Mouse (Mus musculus): Measurements from ENCODE around the gene Tubg2.
"Not testable (repeated sequence)": the region's sequence is repeated elsewhere in the genome, so short reads cannot be mapped to it uniquely, and the experiment has no call there.

Gene Tubg2

GRCm38 (mm10) chr11:101155728-101156371, at the start of gene Tubg2:
TSS of gene Tubg2 (plus strand) at chr11:101155907.
- in situ Hi-C loops (cut with MboI; ENCODE audit: low pct_unique_long_range_greater_than_20kb in 1 of 2, low sequenced_read_pairs in 2 of 2, unreplicated experiment in 1 of 2), result no loop called here

- in situ Hi-C loops (cut with MboI; ENCODE audit: low pct_unique_long_range_greater_than_20kb in 1 of 2, low sequenced_read_pairs in 2 of 2, unreplicated experiment in 1 of 2), result no loop called here
These were observed 46.4 kb upstream of the Tubg2 start for GRCm38 (mm10) chr11:101109351-101109750.

- in situ Hi-C loops (cut with MboI; ENCODE audit: low pct_unique_long_range_greater_than_20kb in 1 of 2, low sequenced_read_pairs in 2 of 2, unreplicated experiment in 1 of 2), result no loop called here
These were observed 45.0 kb upstream of the Tubg2 start for GRCm38 (mm10) chr11:101110708-101111107.

GRCm38 (mm10) chr11:101111178-101111577, 44.5 kb upstream of the Tubg2 start:
- in situ Hi-C loops (cut with MboI; ENCODE audit: low pct_unique_long_range_greater_than_20kb in 1 of 2, low sequenced_read_pairs in 2 of 2, unreplicated experiment in 1 of 2), result no loop called here

GRCm38 (mm10) chr11:101112186-101112585, 43.5 kb upstream of the Tubg2 start:
- in situ Hi-C loops (cut with MboI; ENCODE audit: low pct_unique_long_range_greater_than_20kb in 1 of 2, low sequenced_read_pairs in 2 of 2, unreplicated experiment in 1 of 2), result no loop called here

- in situ Hi-C loops (cut with MboI; ENCODE audit: low pct_unique_long_range_greater_than_20kb in 1 of 2, low sequenced_read_pairs in 2 of 2, unreplicated experiment in 1 of 2), result no loop called here
These were observed 40.1 kb upstream of the Tubg2 start for GRCm38 (mm10) chr11:101115564-101115963.

- in situ Hi-C loops (cut with MboI; ENCODE audit: low pct_unique_long_range_greater_than_20kb in 1 of 2, low sequenced_read_pairs in 2 of 2, unreplicated experiment in 1 of 2), result no loop called here
These were observed 37.6 kb upstream of the Tubg2 start for GRCm38 (mm10) chr11:101118105-101118504.

GRCm38 (mm10) chr11:101119131-101119760, 36.5 kb upstream of the Tubg2 start:
- in situ Hi-C loops (cut with MboI; ENCODE audit: low pct_unique_long_range_greater_than_20kb in 1 of 2, low sequenced_read_pairs in 2 of 2, unreplicated experiment in 1 of 2), result no loop called here

- in situ Hi-C loops (cut with MboI; ENCODE audit: low pct_unique_long_range_greater_than_20kb in 1 of 2, low sequenced_read_pairs in 2 of 2, unreplicated experiment in 1 of 2), result no loop called here
These were observed 35.8 kb upstream of the Tubg2 start, which contains the start of the genes Retreg3 and Tubg1 for GRCm38 (mm10) chr11:101119761-101120544. TSS of gene Retreg3 (minus strand) at chr11:101119893. TSS of gene Tubg1 (plus strand) at chr11:101119938.

GRCm38 (mm10) chr11:101120545-101121188, 35.0 kb upstream of the Tubg2 start:
- in situ Hi-C loops (cut with MboI; ENCODE audit: low pct_unique_long_range_greater_than_20kb in 1 of 2, low sequenced_read_pairs in 2 of 2, unreplicated experiment in 1 of 2), result no loop called here

GRCm38 (mm10) chr11:101124494-101124893, 31.2 kb upstream of the Tubg2 start:
- in situ Hi-C loops (cut with MboI; ENCODE audit: low pct_unique_long_range_greater_than_20kb in 1 of 2, low sequenced_read_pairs in 2 of 2, unreplicated experiment in 1 of 2), result not testable (repeated sequence)

- in situ Hi-C loops (cut with MboI; ENCODE audit: low pct_unique_long_range_greater_than_20kb in 1 of 2, low sequenced_read_pairs in 2 of 2, unreplicated experiment in 1 of 2), result not testable (repeated sequence)
These were observed 30.7 kb upstream of the Tubg2 start for GRCm38 (mm10) chr11:101125008-101125407.

GRCm38 (mm10) chr11:101127075-101127474, 28.6 kb upstream of the Tubg2 start:
- in situ Hi-C loops (cut with MboI; ENCODE audit: low pct_unique_long_range_greater_than_20kb in 1 of 2, low sequenced_read_pairs in 2 of 2, unreplicated experiment in 1 of 2), result no loop called here

- in situ Hi-C loops (cut with MboI; ENCODE audit: low pct_unique_long_range_greater_than_20kb in 1 of 2, low sequenced_read_pairs in 2 of 2, unreplicated experiment in 1 of 2), result no loop called here
These were observed 26.6 kb upstream of the Tubg2 start for GRCm38 (mm10) chr11:101128996-101129577.

GRCm38 (mm10) chr11:101130056-101130756, 25.5 kb upstream of the Tubg2 start:
- in situ Hi-C loops (cut with MboI; ENCODE audit: low pct_unique_long_range_greater_than_20kb in 1 of 2, low sequenced_read_pairs in 2 of 2, unreplicated experiment in 1 of 2), result loop anchor here in 1 of 2 experiments (10.0 kb wide), 1 partner anchor 55 kb away; no protein-coding TSS in a partner anchor

GRCm38 (mm10) chr11:101131187-101131586, 24.5 kb upstream of the Tubg2 start:
- in situ Hi-C loops (cut with MboI; ENCODE audit: low pct_unique_long_range_greater_than_20kb in 1 of 2, low sequenced_read_pairs in 2 of 2, unreplicated experiment in 1 of 2), result loop anchor here in 1 of 2 experiments (10.0 kb wide), 1 partner anchor 54 kb away; no protein-coding TSS in a partner anchor

GRCm38 (mm10) chr11:101131701-101132100, 24.0 kb upstream of the Tubg2 start:
- in situ Hi-C loops (cut with MboI; ENCODE audit: low pct_unique_long_range_greater_than_20kb in 1 of 2, low sequenced_read_pairs in 2 of 2, unreplicated experiment in 1 of 2), result loop anchor here in 1 of 2 experiments (10.0 kb wide), 1 partner anchor 53 kb away; no protein-coding TSS in a partner anchor

GRCm38 (mm10) chr11:101133037-101133436, 22.7 kb upstream of the Tubg2 start:
- in situ Hi-C loops (cut with MboI; ENCODE audit: low pct_unique_long_range_greater_than_20kb in 1 of 2, low sequenced_read_pairs in 2 of 2, unreplicated experiment in 1 of 2), result loop anchor here in 1 of 2 experiments (10.0 kb wide), 1 partner anchor 52 kb away; no protein-coding TSS in a partner anchor

Measured in mouse embryonic stem cell (cell line).